Mouse (Mus musculus) ovary, postnatal 10 days (tissue): ENCODE results near the gene Sdr39u1.

Experiments
- DNase-seq: peaks from one replicate; pipeline ENCODE4 v3.0.0; 2022; ENCODE audit warnings: low spot score

Gene Sdr39u1

GRCm38 (mm10) chr14:55884166-55884565 lies 15.9 kb downstream of the Sdr39u1 start, which contains the start of gene Cbln3:
TSS of gene Cbln3 (minus strand) at chr14:55884392.
- no peak for DNase-seq

GRCm38 (mm10) chr14:55883663-55884062 lies 16.4 kb downstream of the Sdr39u1 start:
- DNase-seq: no peak

- DNase-seq: no peak
Observed at GRCm38 (mm10) chr14:55883149-55883661, 16.9 kb downstream of the Sdr39u1 start.

GRCm38 (mm10) chr14:55882171-55882641 lies 17.9 kb downstream of the Sdr39u1 start:
- no peak for DNase-seq

DNA sequence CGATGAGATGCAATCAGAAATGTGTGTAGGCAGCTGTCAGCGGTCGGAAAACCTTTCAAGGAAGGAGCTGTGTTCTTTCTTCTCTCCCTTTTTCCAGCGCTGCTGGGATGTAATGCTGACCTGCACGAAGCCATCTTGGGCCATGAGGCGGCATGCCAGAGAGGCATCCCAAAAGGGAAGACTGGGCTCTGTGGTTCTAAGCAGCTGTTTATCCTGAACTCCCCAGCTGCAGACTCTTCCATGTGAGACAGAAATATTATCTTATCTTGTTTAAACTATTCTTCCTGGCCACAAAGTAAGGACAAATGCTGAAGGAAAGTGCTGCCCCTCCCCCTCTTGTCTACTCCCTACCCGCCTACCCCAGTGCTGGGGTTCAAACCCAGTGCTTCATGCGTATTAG lies 19.1 kb downstream of the Sdr39u1 start:
- no peak for DNase-seq

- no peak for DNase-seq
Observed at GRCm38 (mm10) chr14:55879623-55880022, 20.5 kb downstream of the Sdr39u1 start.

DNA sequence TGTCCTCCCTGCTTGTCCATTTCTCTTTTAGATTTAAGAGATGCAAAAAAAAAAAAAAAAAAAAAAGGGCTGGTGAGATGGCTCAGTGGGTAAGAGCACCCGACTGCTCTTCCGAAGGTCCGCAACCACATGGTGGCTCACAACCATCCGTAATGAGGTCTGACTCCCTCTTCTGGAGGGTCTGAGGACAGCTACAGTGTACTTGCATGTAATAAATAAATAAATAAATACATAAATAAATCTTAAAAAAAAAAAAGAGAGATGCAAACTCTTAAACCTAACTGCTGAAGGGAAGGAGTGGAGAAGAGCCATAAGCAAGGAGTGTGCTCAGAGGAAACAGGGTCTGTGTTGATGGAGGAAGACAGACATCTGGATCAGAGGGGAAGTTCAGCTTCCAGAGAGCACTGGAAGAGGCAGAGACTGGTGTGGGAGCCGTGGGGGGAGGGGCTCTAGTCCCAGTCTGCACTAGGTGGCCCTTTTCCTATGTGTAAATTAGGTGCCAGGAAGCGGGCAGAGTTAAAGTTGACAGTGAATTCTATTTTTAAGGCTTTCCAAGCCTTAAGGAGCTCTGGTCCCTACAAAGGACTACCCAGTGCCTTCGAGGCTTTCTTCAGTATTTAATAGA lies 21.7 kb downstream of the Sdr39u1 start:
- DNase-seq: no peak

DNA sequence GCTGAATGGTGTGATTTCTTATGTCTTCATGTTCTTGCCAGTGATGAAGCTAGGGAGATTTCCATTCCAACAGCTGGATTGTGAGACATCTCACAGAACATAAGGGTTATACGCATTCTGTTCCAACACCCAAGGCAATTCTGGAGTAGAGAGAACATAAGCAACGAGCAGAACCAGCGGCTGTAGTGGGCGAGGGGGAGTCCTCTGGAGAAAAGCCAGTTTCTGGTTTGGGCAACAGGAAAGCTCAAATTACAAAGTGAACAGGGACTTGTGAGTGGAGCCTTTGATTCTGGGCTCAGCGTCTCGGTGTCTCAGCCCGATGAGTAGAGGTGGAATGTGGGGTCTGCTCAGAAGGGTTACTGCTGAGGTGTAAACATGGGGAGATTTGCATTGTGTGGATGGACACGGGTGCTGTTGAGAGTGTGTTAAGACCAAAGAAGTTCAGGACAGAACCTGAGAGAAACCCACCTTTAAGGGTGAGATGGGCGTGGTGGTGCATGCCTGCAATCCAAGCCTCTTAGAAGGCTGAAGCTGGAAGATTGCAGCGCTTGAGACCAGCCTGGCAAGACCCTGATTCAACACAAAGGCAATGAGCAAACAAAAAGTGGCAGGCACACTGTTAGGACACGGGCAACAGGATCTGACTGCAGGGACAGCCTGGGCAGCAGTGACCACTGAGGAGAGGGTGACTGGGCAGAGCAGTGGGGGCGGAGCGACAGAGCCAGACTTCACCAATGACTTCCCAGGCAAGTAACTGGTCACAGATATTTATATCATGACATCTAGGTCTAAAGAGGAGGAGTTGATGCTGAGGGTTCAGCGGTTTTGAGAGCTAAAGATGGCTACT lies 22.4 kb downstream of the Sdr39u1 start:
- no peak for DNase-seq

GRCm38 (mm10) chr14:55873714-55874683 lies 26.1 kb downstream of the Sdr39u1 start:
- DNase-seq: peak; percentile 55

- DNase-seq: no peak
Observed at GRCm38 (mm10) chr14:55873242-55873713, 26.8 kb downstream of the Sdr39u1 start.

- no peak for DNase-seq
Observed at GRCm38 (mm10) chr14:55872551-55872950, 27.5 kb downstream of the Sdr39u1 start.

DNA sequence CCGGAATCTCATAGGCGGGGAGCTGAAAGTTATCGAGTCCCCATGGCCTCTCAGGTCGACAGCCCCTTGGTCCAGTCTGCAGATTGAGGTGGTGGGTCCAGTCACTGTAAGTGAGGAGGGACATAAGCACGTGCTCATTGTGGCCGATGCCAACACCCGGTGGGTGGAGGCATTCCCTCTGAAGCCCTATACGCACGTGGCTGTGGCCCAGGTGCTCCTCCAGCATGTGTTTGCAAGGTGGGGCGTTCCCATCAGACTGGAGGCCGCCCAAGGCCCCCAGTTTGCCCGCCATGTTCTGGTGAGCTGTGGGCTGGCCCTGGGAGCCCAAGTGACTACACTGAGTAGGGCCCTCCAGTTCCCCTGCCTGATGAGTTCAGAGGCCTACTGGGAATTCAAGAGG lies 28.1 kb downstream of the Sdr39u1 start:
- DNase-seq: no peak

DNA sequence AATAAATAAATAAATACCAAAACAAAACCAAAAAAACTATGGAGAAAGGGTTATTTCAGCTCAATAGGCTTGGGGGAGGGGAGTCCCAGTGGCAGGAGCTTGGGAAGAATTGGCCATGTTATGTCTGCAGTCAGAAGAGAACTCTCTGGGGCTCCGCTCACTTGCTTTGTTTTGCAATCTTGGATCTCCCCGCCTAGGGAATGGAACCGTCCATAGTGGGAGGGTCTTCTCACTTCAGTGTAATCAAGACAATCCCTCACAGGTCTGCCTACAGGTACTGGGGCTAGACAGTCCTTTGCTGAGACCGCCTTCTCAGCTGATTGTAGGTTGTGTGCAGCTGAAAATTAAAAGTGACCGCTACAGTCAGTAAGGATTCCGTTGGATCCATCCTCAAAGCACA lies 30.6 kb downstream of the Sdr39u1 start:
- no peak for DNase-seq

DNA sequence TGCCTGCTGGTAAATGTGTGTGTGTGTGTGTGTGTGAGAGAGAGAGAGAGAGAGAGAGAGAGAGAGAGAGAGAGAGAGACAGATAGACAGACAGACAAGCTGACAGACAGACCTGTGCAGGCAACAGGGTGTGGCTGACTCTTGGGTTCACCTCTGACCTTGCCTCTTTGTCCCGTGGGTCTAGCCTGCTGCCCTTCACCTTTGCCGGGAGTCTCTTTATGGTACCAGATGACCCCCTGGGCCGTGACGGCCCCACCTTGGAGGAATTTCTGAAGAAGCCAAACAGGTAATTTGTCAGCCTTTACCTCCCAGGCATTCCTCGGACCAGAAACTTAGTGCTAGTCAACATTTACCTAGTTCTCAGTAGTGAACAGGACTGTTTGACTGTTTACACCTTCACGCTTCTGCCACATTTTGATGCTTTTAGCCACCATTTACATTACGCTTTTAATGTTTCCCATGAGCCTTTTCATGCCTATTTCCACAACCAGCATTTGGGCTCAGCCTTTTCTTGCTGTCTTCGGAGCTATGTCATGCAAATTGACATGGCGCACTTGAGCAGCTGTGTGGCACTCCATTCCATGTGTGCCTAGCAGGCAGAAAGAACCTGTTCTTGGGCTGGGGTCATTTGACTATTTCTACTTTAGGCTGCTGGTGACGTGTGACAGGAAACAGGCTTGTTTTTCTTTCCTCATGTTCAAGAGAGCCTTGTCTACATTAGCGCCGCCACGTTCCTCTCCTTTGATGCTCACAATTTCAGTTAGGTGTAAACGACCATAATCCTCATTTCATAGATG lies 31.7 kb downstream of the Sdr39u1 start:
- DNase-seq: no peak

DNA sequence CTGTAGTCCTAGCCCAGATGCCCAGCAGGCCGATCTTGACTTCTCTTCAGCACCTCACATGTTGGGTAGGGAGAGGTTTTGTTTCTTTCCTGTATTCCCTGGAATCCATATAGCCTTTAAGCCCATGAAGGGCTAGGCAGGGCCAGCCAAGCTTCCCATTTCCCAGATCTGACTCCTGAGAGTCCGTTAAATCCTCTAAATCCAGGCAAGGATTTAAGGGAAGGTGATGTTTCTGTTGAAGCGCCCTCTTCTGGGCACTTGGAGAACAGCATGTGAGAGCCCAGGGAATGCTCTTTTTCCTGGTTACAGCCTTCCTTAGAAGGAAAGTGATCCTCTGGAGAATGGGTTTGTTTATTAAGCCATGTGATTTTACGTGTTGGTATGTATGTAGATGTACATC lies 33.1 kb downstream of the Sdr39u1 start:
- no peak for DNase-seq

GRCm38 (mm10) chr14:55863773-55864172 lies 36.3 kb downstream of the Sdr39u1 start:
- no peak for DNase-seq

GRCm38 (mm10) chr14:55862970-55863369 lies 37.1 kb downstream of the Sdr39u1 start:
- DNase-seq: no peak

DNA sequence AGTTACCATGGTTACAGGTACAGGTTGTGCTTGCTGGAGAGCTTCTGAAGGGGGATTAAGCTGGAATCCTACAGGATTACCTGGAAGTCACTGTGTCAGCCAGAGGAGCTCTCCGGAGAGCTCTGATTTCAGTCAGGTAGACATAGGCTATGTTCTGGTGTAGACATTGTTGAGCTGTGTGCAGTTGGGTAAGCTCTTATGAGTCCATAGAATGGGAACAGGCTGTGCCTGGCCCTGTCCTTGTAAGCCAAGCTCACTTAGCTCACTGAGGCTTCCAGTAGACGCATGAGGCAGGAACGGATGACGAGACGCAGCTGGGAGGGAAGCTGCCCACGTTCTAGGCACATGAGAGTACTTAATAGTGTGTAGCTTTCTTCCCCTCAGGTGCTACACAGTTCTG lies 37.9 kb downstream of the Sdr39u1 start:
- DNase-seq: no peak

DNA sequence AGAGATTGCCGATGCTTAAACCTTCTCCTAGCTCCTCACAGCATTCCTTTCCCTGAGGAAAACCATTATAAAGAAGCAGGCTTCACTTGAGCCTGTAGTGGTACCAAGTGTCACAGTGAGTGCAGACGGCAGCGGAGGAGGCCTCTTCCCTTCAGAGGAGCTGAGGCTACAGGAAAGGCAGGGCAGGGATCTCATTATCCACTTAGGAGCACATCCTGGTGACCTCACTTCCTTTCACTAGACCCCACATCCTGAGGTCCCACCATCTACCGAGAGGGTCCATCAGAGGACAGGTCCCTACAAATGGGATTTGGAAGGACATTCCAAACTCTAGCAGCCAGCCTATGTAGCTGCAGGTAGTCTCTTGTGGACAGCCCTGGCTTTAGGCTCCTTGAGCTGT lies 42.5 kb downstream of the Sdr39u1 start:
- DNase-seq: no peak

DNA sequence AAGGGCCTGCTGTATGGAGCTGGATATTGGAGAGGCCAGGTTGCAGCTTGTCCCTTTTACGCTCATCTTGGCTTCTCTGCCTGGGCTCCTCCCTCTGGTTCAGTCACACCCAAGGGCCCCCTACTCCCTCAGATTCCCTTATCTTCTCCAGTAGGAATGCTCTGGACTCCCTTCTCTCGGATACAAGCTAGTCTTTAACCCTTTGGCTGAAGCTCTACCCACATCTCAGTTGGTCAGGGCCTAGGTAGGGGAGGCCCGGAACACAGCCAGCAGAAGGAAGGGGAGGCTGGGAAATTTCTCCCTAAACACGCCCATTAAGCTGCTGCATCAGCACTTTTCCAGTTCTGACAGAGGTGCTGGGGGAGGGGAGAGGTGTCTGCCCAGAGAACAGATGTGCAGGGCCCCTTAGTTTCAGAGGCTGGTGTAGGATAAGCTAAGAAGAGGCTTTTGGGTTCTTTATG lies 45.0 kb downstream of the Sdr39u1 start:
- peak; percentile 38 for DNase-seq
